Mouse (Mus musculus): ENCODE data around the gene Tmem19.

Gene Tmem19

GRCm38 (mm10) chr10:115361840-115362622 is at the start of gene Tmem19:
Tmem19 (minus strand) TSS chr10:115362501.
- DNase-seq = peak; percentile 99

GRCm38 (mm10) chr10:115406393-115406792 is 44.1 kb upstream of the Tmem19 start:
- DNase-seq = peak; percentile 80

- DNase-seq = no peak
Measured at GRCm38 (mm10) chr10:115391896-115392295, 29.6 kb upstream of the Tmem19 start.

- no peak for DNase-seq
Measured at GRCm38 (mm10) chr10:115391076-115391475, 28.8 kb upstream of the Tmem19 start.

GRCm38 (mm10) chr10:115387891-115388290 is 25.6 kb upstream of the Tmem19 start:
- no peak for DNase-seq

- peak; percentile 69 to 72 for DNase-seq
Measured at GRCm38 (mm10) chr10:115385018-115386002, 23.0 kb upstream of the Tmem19 start.

GRCm38 (mm10) chr10:115384221-115385017 is 22.1 kb upstream of the Tmem19 start, which contains the start of the genes Thap2 and Zfc3h1:
Thap2 (minus strand) TSS chr10:115384443.
Zfc3h1 (plus strand) TSS chr10:115384959.
- peak; percentile 98 to 99 for DNase-seq

- DNase-seq = no peak
Measured at GRCm38 (mm10) chr10:115383644-115384220, 21.4 kb upstream of the Tmem19 start.

- no peak for DNase-seq
Measured at GRCm38 (mm10) chr10:115382846-115383643, 20.7 kb upstream of the Tmem19 start.

GRCm38 (mm10) chr10:115381506-115382084 is 19.3 kb upstream of the Tmem19 start:
- no peak for DNase-seq

- DNase-seq = no peak
Measured at GRCm38 (mm10) chr10:115363151-115363550, 850 bp upstream of the Tmem19 start.

GRCm38 (mm10) chr10:115362623-115362964 is 293 bp upstream of the Tmem19 start:
- DNase-seq = no peak

GRCm38 (mm10) chr10:115359066-115359465 is 3.2 kb downstream of the Tmem19 start:
- DNase-seq = no peak

- no peak for DNase-seq
Measured at GRCm38 (mm10) chr10:115358216-115358919, 3.9 kb downstream of the Tmem19 start.

- DNase-seq = no peak
Measured at GRCm38 (mm10) chr10:115356106-115356505, 6.2 kb downstream of the Tmem19 start.

GRCm38 (mm10) chr10:115355016-115355415 is 7.3 kb downstream of the Tmem19 start:
- no peak for DNase-seq

- no peak for DNase-seq
Measured at GRCm38 (mm10) chr10:115354553-115354952, 7.7 kb downstream of the Tmem19 start.

- no peak for DNase-seq
Measured at GRCm38 (mm10) chr10:115350810-115351397, 11.4 kb downstream of the Tmem19 start.

GRCm38 (mm10) chr10:115349509-115349908 is 12.8 kb downstream of the Tmem19 start:
- no peak for DNase-seq

- no peak for DNase-seq
Measured at GRCm38 (mm10) chr10:115349029-115349428, 13.3 kb downstream of the Tmem19 start.

Data from cerebellum, postnatal 10 days (tissue).